Mouse (Mus musculus): ENCODE measurements at regions not wholly inside any gene's neighbourhood (a gene's known extent, or its start where the extent isn't known, plus 50 kb on each side); places are given as distances from the start of the nearest gene placed in this dataset.

GRCm38 (mm10) chr14:98858801-98859200 is 135.3 kb downstream of the Rpl36a-ps1 start:
- Histone ChIP-seq H3K4me1 (ENCODE audit: control insufficient read depth, insufficient read depth, low read length) (no peaks in the 10 kb centered on the region), H3K4me3 (ENCODE audit: insufficient read depth, low read length) (no peak overlapping the region), H3K27ac (ENCODE audit: insufficient read depth, low read length) (no peak overlapping the region)
- TF ChIP-seq POLR2A (IDR thresholded peaks at IDR 0.05; ENCODE audit: low read depth, low read length) (no peak), CTCF (IDR thresholded peaks at IDR 0.05; ENCODE audit: borderline replicate concordance, insufficient read depth, low read length) (no peak)

- Histone ChIP-seq H3K27ac (ENCODE audit: insufficient read depth, low read length) (no peak overlapping the region), H3K4me1 (ENCODE audit: control insufficient read depth, insufficient read depth, low read length) (no peaks in the 10 kb centered on the region), H3K4me3 (ENCODE audit: insufficient read depth, low read length) (no peak overlapping the region)
- TF ChIP-seq CTCF (IDR thresholded peaks at IDR 0.05; ENCODE audit: borderline replicate concordance, insufficient read depth, low read length) (no peak), POLR2A (IDR thresholded peaks at IDR 0.05; ENCODE audit: low read depth, low read length) (no peak)
Observed at GRCm38 (mm10) chr14:98848500-98848899, 145.6 kb downstream of the Rpl36a-ps1 start.

- Histone ChIP-seq H3K4me3 (ENCODE audit: insufficient read depth, low read length) (no peak overlapping the region), H3K4me1 (ENCODE audit: control insufficient read depth, insufficient read depth, low read length) (no peaks in the 10 kb centered on the region), H3K27ac (ENCODE audit: insufficient read depth, low read length) (no peak overlapping the region)
- TF ChIP-seq CTCF (IDR thresholded peaks at IDR 0.05; ENCODE audit: borderline replicate concordance, insufficient read depth, low read length) (no peak), POLR2A (IDR thresholded peaks at IDR 0.05; ENCODE audit: low read depth, low read length) (no peak)
Observed at GRCm38 (mm10) chr14:98844221-98844620, 149.9 kb downstream of the Rpl36a-ps1 start.

- no peak for TF ChIP-seq POLR2A (IDR thresholded peaks at IDR 0.05; ENCODE audit: low read depth, low read length)
- TF ChIP-seq CTCF (IDR thresholded peaks at IDR 0.05; ENCODE audit: borderline replicate concordance, insufficient read depth, low read length), result no peak
- H3K4me1 ChIP-seq (ENCODE audit: control insufficient read depth, insufficient read depth, low read length), result no peaks in the 10 kb centered on the region
- H3K27ac ChIP-seq (ENCODE audit: insufficient read depth, low read length), result no peak overlapping the region
- H3K4me3 ChIP-seq (ENCODE audit: insufficient read depth, low read length), result no peak overlapping the region
Observed at GRCm38 (mm10) chr14:98834316-98834715, 159.8 kb downstream of the Rpl36a-ps1 start.

GRCm38 (mm10) chr14:98833230-98833999 is 160.7 kb downstream of the Rpl36a-ps1 start:
- no peak for TF ChIP-seq CTCF (IDR thresholded peaks at IDR 0.05; ENCODE audit: borderline replicate concordance, insufficient read depth, low read length)
- TF ChIP-seq POLR2A (IDR thresholded peaks at IDR 0.05; ENCODE audit: low read depth, low read length), result no peak
- Histone ChIP-seq H3K4me3 (ENCODE audit: insufficient read depth, low read length) (no peak overlapping the region), H3K27ac (ENCODE audit: insufficient read depth, low read length) (no peak overlapping the region), H3K4me1 (ENCODE audit: control insufficient read depth, insufficient read depth, low read length) (no peaks in the 10 kb centered on the region)

- Histone ChIP-seq H3K27ac (ENCODE audit: insufficient read depth, low read length) (no peak overlapping the region), H3K4me1 (ENCODE audit: control insufficient read depth, insufficient read depth, low read length) (no peaks in the 10 kb centered on the region), H3K4me3 (ENCODE audit: insufficient read depth, low read length) (no peak overlapping the region)
- TF ChIP-seq CTCF (IDR thresholded peaks at IDR 0.05; ENCODE audit: borderline replicate concordance, insufficient read depth, low read length) (no peak), POLR2A (IDR thresholded peaks at IDR 0.05; ENCODE audit: low read depth, low read length) (no peak)
Observed at GRCm38 (mm10) chr14:98832401-98832800, 161.7 kb downstream of the Rpl36a-ps1 start.

GRCm38 (mm10) chr14:98829958-98830633 is 164.0 kb downstream of the Rpl36a-ps1 start:
- TF ChIP-seq CTCF (IDR thresholded peaks at IDR 0.05; ENCODE audit: borderline replicate concordance, insufficient read depth, low read length), result no peak
- TF ChIP-seq POLR2A (IDR thresholded peaks at IDR 0.05; ENCODE audit: low read depth, low read length), result no peak
- Histone ChIP-seq H3K27ac (ENCODE audit: insufficient read depth, low read length) (no peak overlapping the region), H3K4me3 (ENCODE audit: insufficient read depth, low read length) (no peak overlapping the region)

GRCm38 (mm10) chr14:98827490-98827889 is 166.6 kb downstream of the Rpl36a-ps1 start:
- Histone ChIP-seq H3K4me1 (ENCODE audit: control insufficient read depth, insufficient read depth, low read length) (peaks cover 4% of the 10 kb centered on the region; the same call in 1 of the 2 replicates), H3K27ac (ENCODE audit: insufficient read depth, low read length) (no peak overlapping the region), H3K4me3 (ENCODE audit: insufficient read depth, low read length) (no peak overlapping the region)
- TF ChIP-seq CTCF (IDR thresholded peaks at IDR 0.05; ENCODE audit: borderline replicate concordance, insufficient read depth, low read length), result no peak
- no peak for TF ChIP-seq POLR2A (IDR thresholded peaks at IDR 0.05; ENCODE audit: low read depth, low read length)

More at GRCm38 (mm10) chr14:98829958-98830633, 164.0 kb downstream of the Rpl36a-ps1 start:
- no peaks in the 10 kb centered on the region for H3K4me1 ChIP-seq (ENCODE audit: control insufficient read depth, insufficient read depth, low read length)

- H3K27ac ChIP-seq (ENCODE audit: insufficient read depth, low read length), result no peak overlapping the region
- H3K4me3 ChIP-seq (ENCODE audit: insufficient read depth, low read length), result no peak overlapping the region
- no peak for TF ChIP-seq CTCF (IDR thresholded peaks at IDR 0.05; ENCODE audit: borderline replicate concordance, insufficient read depth, low read length)
- TF ChIP-seq POLR2A (IDR thresholded peaks at IDR 0.05; ENCODE audit: low read depth, low read length), result no peak
- H3K4me1 ChIP-seq (ENCODE audit: control insufficient read depth, insufficient read depth, low read length), result no peaks in the 10 kb centered on the region
Observed at GRCm38 (mm10) chr14:98813657-98814056, 180.5 kb downstream of the Rpl36a-ps1 start.
